Mouse (Mus musculus): Measurements from ENCODE around the gene Krtap24-1. TPM values are rescaled to one million over a fixed set of nuclear protein-coding genes. Genes with fewer than 3 reads are reported as not detected.

Krtap24-1 gene
- not detected for total RNA-seq (2021)
- long read RNA-seq, experiment 1, result 0 reads
- long read RNA-seq, experiment 2, result 0 reads

GRCm38 (mm10) chr16:88611922-88612321, at the start of gene Krtap24-1:
Gene Krtap24-1 (minus strand): TSS chr16:88612279.
- intact Hi-C loops (cut with DNase I), result no loop called here
- Histone ChIP-seq H3K4me3 (no peak within 1 kb of the TSS), H3K27ac (no peak within 1 kb of the TSS)
- no peak for TF ChIP-seq CTCF (IDR thresholded peaks at IDR 0.05)
- DNase-seq, result no peak

GRCm38 (mm10) chr16:88657426-88657825, 45.3 kb upstream of the Krtap24-1 start:
- intact Hi-C loops (cut with DNase I), result loop anchor here (5.0 kb wide), 1 partner anchor 165 kb away; the partner anchor contains the start of gene Krtap15
- no peak for DNase-seq
- Histone ChIP-seq H3K4me3 (no peak overlapping the region), H3K27ac (no peak overlapping the region)
- peak; percentile 52 for TF ChIP-seq CTCF (IDR thresholded peaks at IDR 0.05)

- no peak for TF ChIP-seq CTCF (IDR thresholded peaks at IDR 0.05)
- DNase-seq, result no peak
- no peak overlapping the region for H3K27ac ChIP-seq
- intact Hi-C loops (cut with DNase I), result no loop called here
- no peak overlapping the region for H3K4me3 ChIP-seq
These were observed 39.9 kb upstream of the Krtap24-1 start for GRCm38 (mm10) chr16:88651952-88652351.

GRCm38 (mm10) chr16:88651082-88651481, 39.0 kb upstream of the Krtap24-1 start:
- no peak for TF ChIP-seq CTCF (IDR thresholded peaks at IDR 0.05)
- no peak overlapping the region for H3K27ac ChIP-seq
- intact Hi-C loops (cut with DNase I), result no loop called here
- H3K4me3 ChIP-seq, result no peak overlapping the region
- no peak for DNase-seq

- Histone ChIP-seq H3K27ac (no peak within 1 kb of the TSS), H3K4me3 (no peak within 1 kb of the TSS)
- no peak for TF ChIP-seq CTCF (IDR thresholded peaks at IDR 0.05)
- DNase-seq, result no peak
- intact Hi-C loops (cut with DNase I), result no loop called here
These were observed 35.3 kb upstream of the Krtap24-1 start, which contains the start of gene Krtap26-1 for GRCm38 (mm10) chr16:88647358-88647846. Gene Krtap26-1 (minus strand): TSS chr16:88647796.

GRCm38 (mm10) chr16:88646366-88647111, 34.5 kb upstream of the Krtap24-1 start:
- Histone ChIP-seq H3K4me3 (no peak overlapping the region), H3K27ac (no peak overlapping the region)
- no peak for TF ChIP-seq CTCF (IDR thresholded peaks at IDR 0.05)
- DNase-seq, result no peak
- intact Hi-C loops (cut with DNase I), result no loop called here

GRCm38 (mm10) chr16:88640053-88640452, 28.0 kb upstream of the Krtap24-1 start:
- intact Hi-C loops (cut with DNase I), result no loop called here

GRCm38 (mm10) chr16:88635142-88635541, 23.1 kb upstream of the Krtap24-1 start:
- H3K4me3 ChIP-seq, result no peak overlapping the region
- intact Hi-C loops (cut with DNase I), result no loop called here
- DNase-seq, result no peak
- H3K27ac ChIP-seq, result no peak overlapping the region
- no peak for TF ChIP-seq CTCF (IDR thresholded peaks at IDR 0.05)

More at GRCm38 (mm10) chr16:88640053-88640452, 28.0 kb upstream of the Krtap24-1 start:
- DNase-seq, result no peak
- H3K4me3 ChIP-seq, result no peak overlapping the region
- H3K27ac ChIP-seq, result no peak overlapping the region
- TF ChIP-seq CTCF (IDR thresholded peaks at IDR 0.05), result no peak

GRCm38 (mm10) chr16:88631474-88631873, 19.4 kb upstream of the Krtap24-1 start:
- no peak for DNase-seq
- Histone ChIP-seq H3K4me3 (no peak overlapping the region), H3K27ac (no peak overlapping the region)
- TF ChIP-seq CTCF (IDR thresholded peaks at IDR 0.05), result no peak
- intact Hi-C loops (cut with DNase I), result no loop called here

- TF ChIP-seq CTCF (IDR thresholded peaks at IDR 0.05), result no peak
- no peak within 1 kb of the TSS for H3K27ac ChIP-seq
- H3K4me3 ChIP-seq, result peak within 1 kb of the TSS; percentile 56
- intact Hi-C loops (cut with DNase I), result no loop called here
- no peak for DNase-seq
These were observed 15.5 kb upstream of the Krtap24-1 start, which contains the start of gene 2310079G19Rik for GRCm38 (mm10) chr16:88627566-88627965. Gene 2310079G19Rik (minus strand): TSS chr16:88627666.

GRCm38 (mm10) chr16:88612712-88613111, 633 bp upstream of the Krtap24-1 start:
- intact Hi-C loops (cut with DNase I), result no loop called here

GRCm38 (mm10) chr16:88604570-88604969, 7.5 kb downstream of the Krtap24-1 start:
- H3K4me3 ChIP-seq, result no peak overlapping the region
- no peak overlapping the region for H3K27ac ChIP-seq
- intact Hi-C loops (cut with DNase I), result no loop called here
- DNase-seq, result no peak
- TF ChIP-seq CTCF (IDR thresholded peaks at IDR 0.05), result no peak

More at GRCm38 (mm10) chr16:88612712-88613111, 633 bp upstream of the Krtap24-1 start:
- no peak overlapping the region for H3K27ac ChIP-seq
- no peak for DNase-seq
- TF ChIP-seq CTCF (IDR thresholded peaks at IDR 0.05), result no peak
- no peak overlapping the region for H3K4me3 ChIP-seq

GRCm38 (mm10) chr16:88602464-88602863, 9.6 kb downstream of the Krtap24-1 start:
- no peak overlapping the region for H3K27ac ChIP-seq
- intact Hi-C loops (cut with DNase I), result no loop called here
- TF ChIP-seq CTCF (IDR thresholded peaks at IDR 0.05), result no peak
- no peak overlapping the region for H3K4me3 ChIP-seq
- DNase-seq, result no peak

Data from gastrocnemius, adult 2 months (tissue).